In genomic region chr13:96541381-96541780, GRCm38 (mm10) we compare ENCODE assay signal across 7 mouse cellular contexts. TPM values are rescaled to one million over a fixed set of nuclear protein-coding genes. Genes with fewer than 3 reads are reported as not detected.
DNase-seq lines count a peak whose midpoint lies in the region; ATAC-seq and TF ChIP-seq lines count a peak whose summit lies in the region.

No protein-coding gene starts in this region.

- peak overlapping the region; percentile 95 for H3K4me3 ChIP-seq in lung, embryonic 15.5 days
- peak overlapping the region; percentile 76 for H3K4me3 ChIP-seq in forebrain, embryonic 11.5 days (ENCODE audit: low read depth, low read length)
- peak overlapping the region; percentile 95 for H3K4me3 ChIP-seq in limb, embryonic 14.5 days (replicated peaks; ENCODE audit: low read length)
- peak overlapping the region; percentile 97; the same call in 1 of the 2 replicates for H3K4me3 ChIP-seq in stomach, embryonic 15.5 days (replicated peaks)

- peak overlapping the region; percentile 57 for H3K4me2 ChIP-seq in lung, embryonic 15.5 days
- peak overlapping the region; percentile 72; the same call in 1 of the 2 replicates for H3K4me2 ChIP-seq in forebrain, embryonic 11.5 days (ENCODE audit: low read depth, low read length, severe bottlenecking)
- H3K4me2 ChIP-seq in limb, embryonic 14.5 days (replicated peaks; ENCODE audit: low read depth, low read length, severe bottlenecking) = peak overlapping the region; percentile 54
- peak overlapping the region; percentile 48 for H3K4me2 ChIP-seq in stomach, embryonic 15.5 days

- WGBS in lung, embryonic 15.5 days = 22% methylated on average over 2 of the region's 2 CpGs
- 54% methylated on average over 2 of the region's 2 CpGs for WGBS in forebrain, embryonic 11.5 days
- 44% methylated on average over 2 of the region's 2 CpGs for WGBS in limb, embryonic 14.5 days
- 21% methylated on average over 2 of the region's 2 CpGs for WGBS in stomach, embryonic 15.5 days

- H3K27me3 ChIP-seq in lung, embryonic 15.5 days = no peaks in the 10 kb centered on the region
- no peaks in the 10 kb centered on the region for H3K27me3 ChIP-seq in forebrain, embryonic 11.5 days (ENCODE audit: control insufficient read depth, insufficient read depth, low read length)
- no peaks in the 10 kb centered on the region for H3K27me3 ChIP-seq in limb, embryonic 14.5 days (ENCODE audit: control insufficient read depth, insufficient read depth, low read length)
- H3K27me3 ChIP-seq in stomach, embryonic 15.5 days (replicated peaks) = no peaks in the 10 kb centered on the region

- H3K4me1 ChIP-seq in lung, embryonic 15.5 days = peaks cover 11% of the 10 kb centered on the region
- H3K4me1 ChIP-seq in forebrain, embryonic 11.5 days (replicated peaks; ENCODE audit: control insufficient read depth, insufficient read depth, low read length) = no peaks in the 10 kb centered on the region
- H3K4me1 ChIP-seq in limb, embryonic 14.5 days (ENCODE audit: control insufficient read depth, insufficient read depth, low read length) = 0 out of 2 replicates have a peak, but pooled peaks cover 2% of the 10 kb centered on the region
- no peaks in the 10 kb centered on the region for H3K4me1 ChIP-seq in stomach, embryonic 15.5 days

- DNase-seq in lung, postnatal 25 days (ENCODE audit: low spot score) = no peak
- no peak for DNase-seq in forebrain, embryonic 11.5 days (ENCODE audit: low spot score)
- DNase-seq in limb, embryonic 14.5 days (ENCODE audit: low spot score) = no peak
- no peak for DNase-seq in cerebellum, postnatal 36 days
- no peak for DNase-seq in kidney, postnatal 14 days

- H3K36me3 ChIP-seq in lung, embryonic 15.5 days = no peaks in the 10 kb centered on the region
- no peaks in the 10 kb centered on the region for H3K36me3 ChIP-seq in forebrain, embryonic 11.5 days (ENCODE audit: control insufficient read depth, insufficient read depth, low read length)
- no peaks in the 10 kb centered on the region for H3K36me3 ChIP-seq in limb, embryonic 14.5 days (ENCODE audit: control insufficient read depth, insufficient read depth, low read length)
- H3K36me3 ChIP-seq in stomach, embryonic 15.5 days = no peaks in the 10 kb centered on the region

- no peak overlapping the region for H3K27ac ChIP-seq in lung, embryonic 15.5 days
- H3K27ac ChIP-seq in forebrain, embryonic 11.5 days (ENCODE audit: low read depth, low read length) = no peak overlapping the region
- no peak overlapping the region for H3K27ac ChIP-seq in limb, embryonic 14.5 days (replicated peaks; ENCODE audit: low read depth, low read length)
- H3K27ac ChIP-seq in stomach, embryonic 15.5 days = no peak overlapping the region

- ATAC-seq in lung, embryonic 15.5 days (ENCODE audit: borderline replicate concordance, extremely low read depth, low FRiP score, low TSS enrichment) = no peak
- no peak for ATAC-seq in forebrain, embryonic 11.5 days (replicated peaks; ENCODE audit: low FRiP score)
- ATAC-seq in limb, embryonic 14.5 days (ENCODE audit: low FRiP score, low read depth) = no peak
- no peak for ATAC-seq in stomach, embryonic 15.5 days (ENCODE audit: insufficient read depth, low FRiP score, low read depth)

- TF ChIP-seq POLR2A in limb, embryonic 14.5 days (IDR thresholded peaks at IDR 0.05; ENCODE audit: borderline replicate concordance, extremely low read depth, insufficient read depth, insufficient read length) = no peak

- H3K9me3 ChIP-seq in lung, embryonic 15.5 days = no peaks in the 10 kb centered on the region
- H3K9me3 ChIP-seq in forebrain, embryonic 11.5 days (ENCODE audit: control insufficient read depth, low read length) = no peaks in the 10 kb centered on the region
- no peaks in the 10 kb centered on the region for H3K9me3 ChIP-seq in limb, embryonic 14.5 days (ENCODE audit: control insufficient read depth, low read length)
- no peaks in the 10 kb centered on the region for H3K9me3 ChIP-seq in stomach, embryonic 15.5 days

- H3K9ac ChIP-seq in lung, embryonic 15.5 days = 0 out of 2 replicates have a peak overlapping the region, but pooled peaks have one; percentile 7
- H3K9ac ChIP-seq in forebrain, embryonic 11.5 days (ENCODE audit: low read length) = no peak overlapping the region
- no peak overlapping the region for H3K9ac ChIP-seq in limb, embryonic 14.5 days (ENCODE audit: low read depth, low read length, severe bottlenecking)
- no peak overlapping the region for H3K9ac ChIP-seq in stomach, embryonic 15.5 days

RNA-seq across cellular contexts. Expression of gene Polk, which starts 1.0 kb away (rescaled TPM):
- polyA plus RNA-seq in lung, embryonic 15.5 days (2015; fragmentation: Nextera tagmentation; extraction: Ambion mirVana) = 8.1 and 8.7 TPM in 2 replicates
- polyA plus RNA-seq in forebrain, embryonic 11.5 days (2014; fragmentation: Nextera tagmentation; extraction: Ambion mirVana) = 9.6 and 10.4 TPM in 2 replicates
- polyA plus RNA-seq in limb, embryonic 14.5 days (2012; rRNA removed) = 7.2 and 9.8 TPM in 2 replicates
- 9.6 and 11.2 TPM in 2 replicates for polyA plus RNA-seq in limb, embryonic 14.5 days (2014; fragmentation: Nextera tagmentation; extraction: Ambion mirVana)
- polyA plus RNA-seq in stomach, embryonic 15.5 days (2015; fragmentation: Nextera tagmentation; extraction: Ambion mirVana) = 10.1 and 10.9 TPM in 2 replicates

RNA-seq across cellular contexts. Expression of gene Col4a3bp, which starts 1.0 kb away (rescaled TPM):
- 9.6 and 11.1 TPM in 2 replicates for polyA plus RNA-seq in lung, embryonic 15.5 days (2015; fragmentation: Nextera tagmentation; extraction: Ambion mirVana)
- polyA plus RNA-seq in forebrain, embryonic 11.5 days (2014; fragmentation: Nextera tagmentation; extraction: Ambion mirVana) = 6.1 and 8.0 TPM in 2 replicates
- polyA plus RNA-seq in limb, embryonic 14.5 days (2012; rRNA removed) = 15.6 and 19.8 TPM in 2 replicates
- polyA plus RNA-seq in limb, embryonic 14.5 days (2014; fragmentation: Nextera tagmentation; extraction: Ambion mirVana) = 10.4 and 11.0 TPM in 2 replicates
- 12.6 and 13.8 TPM in 2 replicates for polyA plus RNA-seq in stomach, embryonic 15.5 days (2015; fragmentation: Nextera tagmentation; extraction: Ambion mirVana)

RNA-seq across cellular contexts. Expression of gene Gm17622, which starts 50.8 kb away (rescaled TPM):
- polyA plus RNA-seq in lung, embryonic 15.5 days (2015; fragmentation: Nextera tagmentation; extraction: Ambion mirVana) = not detected in 2 replicates
- not detected in 2 replicates for polyA plus RNA-seq in forebrain, embryonic 11.5 days (2014; fragmentation: Nextera tagmentation; extraction: Ambion mirVana)
- polyA plus RNA-seq in limb, embryonic 14.5 days (2012; rRNA removed) = not detected in 2 replicates
- polyA plus RNA-seq in limb, embryonic 14.5 days (2014; fragmentation: Nextera tagmentation; extraction: Ambion mirVana) = not detected in 2 replicates
- not detected in 2 replicates for polyA plus RNA-seq in stomach, embryonic 15.5 days (2015; fragmentation: Nextera tagmentation; extraction: Ambion mirVana)
